Mouse (Mus musculus) left cerebral cortex, postnatal 14 days (tissue): Measurements from ENCODE around the gene Slc27a5. TPM values are rescaled to one million over a fixed set of nuclear protein-coding genes. Genes with fewer than 3 reads are reported as not detected.

Experiments used
- DNase-seq, 2 experiments: peaks; one replicate each; pipeline ENCODE4 v3.0.0; 2021 to 2022; ENCODE audit warnings: low spot score in 2 of 2, mixed read lengths in 1 of 2
- intact Hi-C: fragments of 180-260 bp; cut with DNase I; formaldehyde crosslinking; loops from one replicate; pipeline ENCODE4 v1.15.1; 2025
- long read RNA-seq, 2 experiments: library from polyadenylated mRNA; stranded (forward); transcript quantifications; one replicate each; pipeline ENCODE4 v2.0.0; 2021
- total RNA-seq, 2 experiments: library from RNA; stranded (reverse); gene quantifications; 2 replicates each; pipeline ENCODE4 v1.2.3; 2021

Gene Slc27a5
- not detected for total RNA-seq
- long read RNA-seq, experiment 1, result 0 reads
- long read RNA-seq, experiment 2, result 0 reads

- intact Hi-C loops, result no loop called here
- no peak for DNase-seq
Observed at GRCm38 (mm10) chr7:12998053-12998452, at the start of gene Slc27a5. Gene Slc27a5 (minus strand): TSS chr7:12998192.

GRCm38 (mm10) chr7:13046084-13046483 is 48.1 kb upstream of the Slc27a5 start:
- peak; percentile 57 to 72 for DNase-seq
- intact Hi-C loops, result loop anchor here (2.0 to 10.0 kb wide), 2 partner anchors 37 to 131 kb away; no protein-coding TSS in a partner anchor

GRCm38 (mm10) chr7:13044254-13044625 is 46.2 kb upstream of the Slc27a5 start:
- no peak for DNase-seq
- intact Hi-C loops, result loop anchor here (10.0 kb wide), 1 partner anchor 129 kb away; no protein-coding TSS in a partner anchor

GRCm38 (mm10) chr7:13043445-13044253 is 45.7 kb upstream of the Slc27a5 start:
- intact Hi-C loops, result loop anchor here (10.0 kb wide), 1 partner anchor 129 kb away; no protein-coding TSS in a partner anchor
- no peak for DNase-seq

GRCm38 (mm10) chr7:13043120-13043444 is 45.1 kb upstream of the Slc27a5 start:
- DNase-seq, result no peak
- intact Hi-C loops, result loop anchor here (10.0 kb wide), 1 partner anchor 128 kb away; no protein-coding TSS in a partner anchor

- intact Hi-C loops, result loop anchor here (10.0 kb wide), 1 partner anchor 128 kb away; no protein-coding TSS in a partner anchor
- no peak for DNase-seq
Observed at GRCm38 (mm10) chr7:13042511-13042910, 44.5 kb upstream of the Slc27a5 start.

GRCm38 (mm10) chr7:13041256-13041655 is 43.3 kb upstream of the Slc27a5 start:
- DNase-seq, result no peak
- intact Hi-C loops, result loop anchor here (10.0 kb wide), 1 partner anchor 126 kb away; no protein-coding TSS in a partner anchor

- intact Hi-C loops, result no loop called here
- no peak for DNase-seq
Observed at GRCm38 (mm10) chr7:13039181-13039580, 41.2 kb upstream of the Slc27a5 start.

GRCm38 (mm10) chr7:13038621-13039169 is 40.7 kb upstream of the Slc27a5 start:
- DNase-seq, result no peak
- intact Hi-C loops, result no loop called here

GRCm38 (mm10) chr7:13037901-13038555 is 40.0 kb upstream of the Slc27a5 start, which contains the start of gene Ube2m:
Gene Ube2m (minus strand): TSS chr7:13038275.
- peak; percentile 100 for DNase-seq
- intact Hi-C loops, result no loop called here

- intact Hi-C loops, result no loop called here
- peak in 1 of 2 experiments; percentile 58 for DNase-seq
Observed at GRCm38 (mm10) chr7:13037366-13037765, 39.4 kb upstream of the Slc27a5 start.

- no peak for DNase-seq
- intact Hi-C loops, result no loop called here
Observed at GRCm38 (mm10) chr7:13036806-13037205, 38.8 kb upstream of the Slc27a5 start.

GRCm38 (mm10) chr7:13035211-13035855 is 37.3 kb upstream of the Slc27a5 start:
- DNase-seq, result peak in 1 of 2 experiments; percentile 22
- intact Hi-C loops, result no loop called here

GRCm38 (mm10) chr7:13034148-13034977 is 36.4 kb upstream of the Slc27a5 start, which contains the start of gene Chmp2a:
Gene Chmp2a (minus strand): TSS chr7:13034807.
- DNase-seq, result peak; percentile 97 to 99
- intact Hi-C loops, result no loop called here

GRCm38 (mm10) chr7:13033451-13034147 is 35.6 kb upstream of the Slc27a5 start:
- DNase-seq, result peak in 1 of 2 experiments; percentile 10
- intact Hi-C loops, result no loop called here

GRCm38 (mm10) chr7:13032541-13032940 is 34.5 kb upstream of the Slc27a5 start:
- DNase-seq, result no peak
- intact Hi-C loops, result no loop called here

- intact Hi-C loops, result no loop called here
- no peak for DNase-seq
Observed at GRCm38 (mm10) chr7:13031983-13032382, 34.0 kb upstream of the Slc27a5 start.

GRCm38 (mm10) chr7:13031069-13031468 is 33.1 kb upstream of the Slc27a5 start:
- intact Hi-C loops, result no loop called here
- peak in 1 of 2 experiments; percentile 26 for DNase-seq
